Mouse (Mus musculus) lung, embryonic 16.5 days (tissue): ENCODE results near the gene Rpl23. TPM values are rescaled to one million over a fixed set of nuclear protein-coding genes. Genes with fewer than 3 reads are reported as not detected.

Experiments used
- ATAC-seq: fragments of 200-750 bp; cut with Nextera tagmentation; 2 replicates; pipeline ENCODE4 v1.8.0; 2017; ENCODE audit warnings: low read depth, mild to moderate bottlenecking, moderate library complexity
- H3K27ac ChIP-seq: fragments of 300-500 bp; sonication (generic); 2 replicates; pipeline ENCODE4 v1.5.1; 2014; ENCODE audit warnings: mild to moderate bottlenecking, control low read depth, low read length
- H3K27me3 ChIP-seq: fragments of 300-500 bp; sonication (generic); 2 replicates; pipeline ENCODE4 v1.6.1; 2014; ENCODE audit warnings: low read depth, low read length, mixed read lengths; ENCODE audit not compliant: control insufficient read depth, insufficient read depth
- H3K36me3 ChIP-seq: fragments of 300-500 bp; sonication (generic); 2 replicates; pipeline ENCODE4 v1.6.1; 2014; ENCODE audit warnings: low read length; ENCODE audit not compliant: control insufficient read depth, insufficient read depth
- H3K4me1 ChIP-seq: fragments of 300-500 bp; sonication (generic); replicated peaks from 2 replicates; pipeline ENCODE4 v1.6.1; 2014; ENCODE audit warnings: low read length, mixed read lengths; ENCODE audit not compliant: control insufficient read depth, insufficient read depth
- H3K4me2 ChIP-seq: fragments of 300-500 bp; sonication (generic); 2 replicates; pipeline ENCODE4 v1.6.1; 2014; ENCODE audit warnings: low read depth, low read length, control low read depth
- H3K4me3 ChIP-seq: fragments of 300-500 bp; sonication (generic); 2 replicates; pipeline ENCODE4 v1.5.1; 2014; ENCODE audit warnings: mild to moderate bottlenecking, low read length, control low read depth
- H3K9ac ChIP-seq: fragments of 300-500 bp; sonication (generic); 2 replicates; pipeline ENCODE4 v1.6.1; 2014; ENCODE audit warnings: low read length, control low read depth
- H3K9me3 ChIP-seq: fragments of 300-500 bp; sonication (generic); 2 replicates; pipeline ENCODE4 v1.6.1; 2016; ENCODE audit warnings: low read length; ENCODE audit not compliant: control insufficient read depth
- WGBS: fragments of 180-500 bp; shearing (Covaris S2); extraction: QIAGEN DNeasy Blood & Tissue Kit; methylation state at CpG from one replicate; pipeline ENCODE4 v1.1.7; 2014; 5-methylcytosine and 5-hydroxymethylcytosine counted together
- polyA plus RNA-seq: library from polyadenylated mRNA; unstranded; fragments of >200 nt; fragmentation: Nextera tagmentation; extraction: Ambion mirVana; gene quantifications from 2 replicates; pipeline ENCODE4 v1.2.1, GENCODE M21; 2015

Gene Rpl23
- polyA plus RNA-seq, 1 experiment from 2014 or later = 578 TPM

GRCm38 (mm10) chr11:97781478-97781831 is 782 bp downstream of the Rpl23 start:
- H3K4me3 ChIP-seq = peak overlapping the region; percentile 97
- no peaks in the 10 kb centered on the region for H3K27me3 ChIP-seq
- H3K9me3 ChIP-seq = no peaks in the 10 kb centered on the region
- under 1% methylated on average over 11 of the region's 11 CpGs for WGBS
- no peak for ATAC-seq
- H3K36me3 ChIP-seq = peaks cover 40% of the 10 kb centered on the region
- peaks cover 12% of the 10 kb centered on the region for H3K4me1 ChIP-seq
- peak overlapping the region; percentile 76 for H3K4me2 ChIP-seq
- H3K27ac ChIP-seq = peak overlapping the region; percentile 81
- peak overlapping the region; percentile 99 for H3K9ac ChIP-seq

- peaks cover 41% of the 10 kb centered on the region for H3K36me3 ChIP-seq
- WGBS = 68% methylated on average over 2 of the region's 2 CpGs
- no peak for ATAC-seq
Measured at GRCm38 (mm10) chr11:97779968-97780701, 2.1 kb downstream of the Rpl23 start.

GRCm38 (mm10) chr11:97778918-97779317 is 3.3 kb downstream of the Rpl23 start:
- H3K9me3 ChIP-seq = no peaks in the 10 kb centered on the region
- H3K27me3 ChIP-seq = no peaks in the 10 kb centered on the region
- WGBS = 98% methylated on average over 1 of the region's 1 CpGs
- H3K9ac ChIP-seq = no peak overlapping the region
- H3K4me1 ChIP-seq = peaks cover 12% of the 10 kb centered on the region
- no peak for ATAC-seq
- H3K27ac ChIP-seq = no peak overlapping the region
- H3K36me3 ChIP-seq = peaks cover 41% of the 10 kb centered on the region
- H3K4me2 ChIP-seq = no peak overlapping the region
- no peak overlapping the region for H3K4me3 ChIP-seq

More at GRCm38 (mm10) chr11:97779968-97780701, 2.1 kb downstream of the Rpl23 start:
- no peaks in the 10 kb centered on the region for H3K9me3 ChIP-seq
- no peak overlapping the region for H3K27ac ChIP-seq
- H3K9ac ChIP-seq = peak overlapping the region; percentile 99
- H3K4me3 ChIP-seq = peak overlapping the region; percentile 97
- peak overlapping the region; percentile 76 for H3K4me2 ChIP-seq
- H3K4me1 ChIP-seq = peaks cover 12% of the 10 kb centered on the region
- H3K27me3 ChIP-seq = no peaks in the 10 kb centered on the region

- no peak overlapping the region for H3K4me2 ChIP-seq
- peaks cover 41% of the 10 kb centered on the region for H3K36me3 ChIP-seq
- H3K9me3 ChIP-seq = no peaks in the 10 kb centered on the region
- no peak for ATAC-seq
- peaks cover 12% of the 10 kb centered on the region for H3K4me1 ChIP-seq
- no peaks in the 10 kb centered on the region for H3K27me3 ChIP-seq
- H3K27ac ChIP-seq = no peak overlapping the region
- no peak overlapping the region for H3K9ac ChIP-seq
- no peak overlapping the region for H3K4me3 ChIP-seq
- 44% methylated on average over 2 of the region's 2 CpGs for WGBS
Measured at GRCm38 (mm10) chr11:97777129-97777529, 5.1 kb downstream of the Rpl23 start.

GRCm38 (mm10) chr11:97776497-97777128 is 5.6 kb downstream of the Rpl23 start:
- Histone ChIP-seq H3K27me3 (no peaks in the 10 kb centered on the region), H3K4me2 (no peak overlapping the region), H3K4me1 (peaks cover 12% of the 10 kb centered on the region), H3K4me3 (no peak overlapping the region), H3K27ac (no peak overlapping the region), H3K36me3 (peaks cover 41% of the 10 kb centered on the region), H3K9me3 (no peaks in the 10 kb centered on the region), H3K9ac (no peak overlapping the region)
- no peak for ATAC-seq
- WGBS = 56% methylated on average over 5 of the region's 5 CpGs

GRCm38 (mm10) chr11:97775808-97776496 is 6.3 kb downstream of the Rpl23 start, which contains the start of gene 1700001P01Rik:
Gene 1700001P01Rik, minus strand, starts transcription at chr11:97775918.
- WGBS = 48% methylated on average over 17 of the region's 17 CpGs
- no peak within 1 kb of the TSS for H3K4me3 ChIP-seq
- H3K27ac ChIP-seq = no peak within 1 kb of the TSS
- H3K9ac ChIP-seq = no peak within 1 kb of the TSS
- H3K4me2 ChIP-seq = no peak within 1 kb of the TSS
- H3K4me1 ChIP-seq = peaks cover 9% of the 10 kb centered on the region
- peaks cover 40% of the 10 kb centered on the region for H3K36me3 ChIP-seq
- no peaks in the 10 kb centered on the region for H3K27me3 ChIP-seq
- H3K9me3 ChIP-seq = no peaks in the 10 kb centered on the region
- ATAC-seq = no peak

GRCm38 (mm10) chr11:97775186-97775585 is 7.1 kb downstream of the Rpl23 start:
- peaks cover 1% of the 10 kb centered on the region for H3K4me1 ChIP-seq
- H3K4me3 ChIP-seq = no peak overlapping the region
- no peak for ATAC-seq
- H3K9ac ChIP-seq = no peak overlapping the region
- H3K9me3 ChIP-seq = no peaks in the 10 kb centered on the region
- no peaks in the 10 kb centered on the region for H3K27me3 ChIP-seq
- 71% methylated on average over 13 of the region's 13 CpGs for WGBS
- no peak overlapping the region for H3K4me2 ChIP-seq
- peaks cover 33% of the 10 kb centered on the region for H3K36me3 ChIP-seq
- H3K27ac ChIP-seq = no peak overlapping the region

GRCm38 (mm10) chr11:97771410-97771809 is 10.8 kb downstream of the Rpl23 start:
- H3K9ac ChIP-seq = no peak overlapping the region
- WGBS = 71% methylated on average over 14 of the region's 14 CpGs

GRCm38 (mm10) chr11:97769704-97770103 is 12.5 kb downstream of the Rpl23 start:
- H3K27ac ChIP-seq = no peak overlapping the region
- ATAC-seq = no peak

More at GRCm38 (mm10) chr11:97771410-97771809, 10.8 kb downstream of the Rpl23 start:
- Histone ChIP-seq H3K27ac (no peak overlapping the region), H3K4me3 (no peak overlapping the region), H3K4me2 (no peak overlapping the region), H3K4me1 (peaks cover 3% of the 10 kb centered on the region; the same call in 1 of the 2 replicates), H3K27me3 (no peaks in the 10 kb centered on the region), H3K36me3 (peaks cover under 1% of the 10 kb centered on the region), H3K9me3 (no peaks in the 10 kb centered on the region)
- ATAC-seq = no peak

More at GRCm38 (mm10) chr11:97769704-97770103, 12.5 kb downstream of the Rpl23 start:
- Histone ChIP-seq H3K4me1 (peaks cover 10% of the 10 kb centered on the region), H3K9ac (no peak overlapping the region), H3K27me3 (no peaks in the 10 kb centered on the region), H3K36me3 (no peaks in the 10 kb centered on the region), H3K4me3 (no peak overlapping the region), H3K4me2 (no peak overlapping the region), H3K9me3 (no peaks in the 10 kb centered on the region)
- WGBS = 23% methylated on average over 2 of the region's 2 CpGs
